ENCODE assay signal across 12 mouse cellular contexts in the genomic region with DNA sequence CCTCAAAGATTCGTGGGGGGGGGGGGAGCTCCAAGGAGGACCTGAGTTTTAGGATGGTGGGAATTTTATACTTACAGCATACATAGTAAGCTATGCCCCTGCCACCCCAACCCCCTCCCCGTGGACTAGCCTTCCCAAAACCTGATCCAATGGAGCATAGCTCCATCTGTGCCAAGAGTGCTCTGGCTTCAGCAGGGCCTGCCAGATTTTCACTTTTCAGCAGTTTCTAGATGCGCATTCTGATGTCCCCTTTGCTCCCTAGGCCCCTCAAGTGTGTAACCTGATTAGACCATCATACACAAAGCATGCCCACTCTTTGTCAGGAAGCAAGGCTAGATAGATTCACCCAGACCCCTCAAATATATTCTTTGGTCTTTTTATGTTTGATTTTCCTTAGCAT. TPM values are rescaled to one million over a fixed set of nuclear protein-coding genes. Genes with fewer than 3 reads are reported as not detected.
DNase-seq lines count a peak whose midpoint lies in the region; ATAC-seq lines count a peak whose summit lies in the region.
"Had no signal": no experiment of that assay in that cellular context is flagged by ENCODE, and none has a peak within 500 bp of the region (broad histone marks: within the 10 kb centered on the region; RNA-seq: fewer than 3 reads in every experiment).

No protein-coding gene starts in this region.

- DNase-seq in heart, embryonic 10.5 days (ENCODE audit: low spot score) = no peak
- DNase-seq in heart, adult 11 months = no peak
- DNase-seq in midbrain, embryonic 10.5 days (ENCODE audit: low spot score) = no peak
- no peak for DNase-seq in urinary bladder, postnatal 4 days (ENCODE audit: low spot score in 2 of 2)
- DNase-seq: cerebellum, adult 11 months; liver had no signal

- peaks cover 45% of the 10 kb centered on the region for H3K4me1 ChIP-seq in heart, embryonic 10.5 days
- peaks cover 40% of the 10 kb centered on the region for H3K4me1 ChIP-seq in midbrain, embryonic 10.5 days
- peaks cover 16% of the 10 kb centered on the region for H3K4me1 ChIP-seq in midbrain, embryonic 15.5 days
- H3K4me1 ChIP-seq in hindbrain, embryonic 12.5 days = peaks cover 23% of the 10 kb centered on the region
- peaks cover 35% of the 10 kb centered on the region for H3K4me1 ChIP-seq in limb, embryonic 15.5 days

- no peak for ATAC-seq in midbrain, embryonic 15.5 days (replicated peaks)
- no peak for ATAC-seq in hindbrain, embryonic 12.5 days (ENCODE audit: low FRiP score)
- no peak for ATAC-seq in limb, embryonic 15.5 days (ENCODE audit: insufficient number of reproducible peaks, low FRiP score, low TSS enrichment, low read depth)
- ATAC-seq: Patski had no signal

- no peaks in the 10 kb centered on the region for H3K36me3 ChIP-seq in heart, embryonic 10.5 days
- H3K36me3 ChIP-seq in midbrain, embryonic 10.5 days = no peaks in the 10 kb centered on the region
- H3K36me3 ChIP-seq in midbrain, embryonic 15.5 days (replicated peaks) = no peaks in the 10 kb centered on the region
- H3K36me3 ChIP-seq in hindbrain, embryonic 12.5 days = no peaks in the 10 kb centered on the region
- no peaks in the 10 kb centered on the region for H3K36me3 ChIP-seq in limb, embryonic 15.5 days

- H3K27me3 ChIP-seq in heart, embryonic 10.5 days (ENCODE audit: insufficient read depth, poor library complexity, severe bottlenecking) = peaks cover 57% of the 10 kb centered on the region
- H3K27me3 ChIP-seq in midbrain, embryonic 10.5 days (ENCODE audit: low read depth, poor library complexity, severe bottlenecking) = peaks cover 70% of the 10 kb centered on the region
- H3K27me3 ChIP-seq in midbrain, embryonic 15.5 days (replicated peaks) = peaks cover 22% of the 10 kb centered on the region
- peaks cover 57% of the 10 kb centered on the region for H3K27me3 ChIP-seq in hindbrain, embryonic 12.5 days
- H3K27me3 ChIP-seq in limb, embryonic 15.5 days = peaks cover 27% of the 10 kb centered on the region
- H3K27me3 ChIP-seq: Patski had no signal

- no peak overlapping the region for H3K27ac ChIP-seq in heart, embryonic 10.5 days
- H3K27ac ChIP-seq in midbrain, embryonic 10.5 days (replicated peaks) = peak overlapping the region; percentile 71
- H3K27ac ChIP-seq in midbrain, embryonic 15.5 days = no peak overlapping the region
- H3K27ac ChIP-seq in hindbrain, embryonic 12.5 days = peak overlapping the region; percentile 55; the same call in 1 of the 2 replicates
- peak overlapping the region; percentile 83 for H3K27ac ChIP-seq in limb, embryonic 15.5 days
- H3K27ac ChIP-seq: stomach, postnatal 0 days had no signal

- H3K9me3 ChIP-seq in heart, embryonic 10.5 days = no peaks in the 10 kb centered on the region
- H3K9me3 ChIP-seq in midbrain, embryonic 10.5 days (replicated peaks) = no peaks in the 10 kb centered on the region
- H3K9me3 ChIP-seq in midbrain, embryonic 15.5 days = no peaks in the 10 kb centered on the region
- H3K9me3 ChIP-seq in hindbrain, embryonic 12.5 days (replicated peaks) = no peaks in the 10 kb centered on the region
- H3K9me3 ChIP-seq in limb, embryonic 15.5 days = no peaks in the 10 kb centered on the region

- H3K4me2 ChIP-seq in midbrain, embryonic 15.5 days = no peak overlapping the region
- H3K4me2 ChIP-seq in hindbrain, embryonic 12.5 days (replicated peaks) = peak overlapping the region; percentile 3; the same call in 1 of the 2 replicates
- H3K4me2 ChIP-seq in limb, embryonic 15.5 days = no peak overlapping the region

- H3K9ac ChIP-seq in midbrain, embryonic 15.5 days = no peak overlapping the region
- no peak overlapping the region for H3K9ac ChIP-seq in hindbrain, embryonic 12.5 days
- H3K9ac ChIP-seq in limb, embryonic 15.5 days = no peak overlapping the region

- WGBS in heart, embryonic 10.5 days = 23% methylated on average over 3 of the region's 3 CpGs
- WGBS in midbrain, embryonic 10.5 days = 18% methylated on average over 3 of the region's 3 CpGs
- 12% methylated on average over 3 of the region's 3 CpGs for WGBS in midbrain, embryonic 15.5 days
- 23% methylated on average over 3 of the region's 3 CpGs for WGBS in hindbrain, embryonic 12.5 days
- 32% methylated on average over 3 of the region's 3 CpGs for WGBS in limb, embryonic 15.5 days

- H3K4me3 ChIP-seq in heart, embryonic 10.5 days = peak overlapping the region; percentile 35; the same call in 1 of the 2 replicates
- H3K4me3 ChIP-seq in midbrain, embryonic 10.5 days = no peak overlapping the region
- no peak overlapping the region for H3K4me3 ChIP-seq in midbrain, embryonic 15.5 days
- no peak overlapping the region for H3K4me3 ChIP-seq in hindbrain, embryonic 12.5 days
- no peak overlapping the region for H3K4me3 ChIP-seq in limb, embryonic 15.5 days

RNA-seq across cellular contexts. Expression of gene Efhd1, which starts 6.0 kb away (rescaled TPM):
- polyA plus RNA-seq in heart, embryonic 10.5 days (2016; fragmentation: Nextera tagmentation; extraction: Ambion mirVana) = 0.44 and 0.86 TPM in 2 replicates
- polyA plus RNA-seq in midbrain, embryonic 10.5 days (2016; fragmentation: Nextera tagmentation; extraction: Ambion mirVana) = 0.64 and 0.71 TPM in 2 replicates
- polyA plus RNA-seq in midbrain, embryonic 15.5 days (2015; fragmentation: Nextera tagmentation; extraction: Ambion mirVana) = 0.58 and 1.2 TPM in 2 replicates
- 0.40 TPM in 2 replicates for polyA plus RNA-seq in hindbrain, embryonic 12.5 days (2016; fragmentation: Nextera tagmentation; extraction: Ambion mirVana)
- 3.0 and 3.4 TPM in 2 replicates for polyA plus RNA-seq in limb, embryonic 15.5 days (2015; fragmentation: Nextera tagmentation; extraction: Ambion mirVana)
- polyA plus RNA-seq: heart, embryonic 14.5 days had no signal

RNA-seq across cellular contexts. Expression of gene Eif4e2, which starts 56.5 kb away (rescaled TPM):
- 153 and 174 TPM in 2 replicates for polyA plus RNA-seq in heart, embryonic 10.5 days (2016; fragmentation: Nextera tagmentation; extraction: Ambion mirVana)
- polyA plus RNA-seq in midbrain, embryonic 10.5 days (2016; fragmentation: Nextera tagmentation; extraction: Ambion mirVana) = 172 and 173 TPM in 2 replicates
- 91.7 and 95.4 TPM in 2 replicates for polyA plus RNA-seq in midbrain, embryonic 15.5 days (2015; fragmentation: Nextera tagmentation; extraction: Ambion mirVana)
- polyA plus RNA-seq in hindbrain, embryonic 12.5 days (2016; fragmentation: Nextera tagmentation; extraction: Ambion mirVana) = 148 and 150 TPM in 2 replicates
- 176 and 179 TPM in 2 replicates for polyA plus RNA-seq in limb, embryonic 15.5 days (2015; fragmentation: Nextera tagmentation; extraction: Ambion mirVana)

RNA-seq across cellular contexts. Expression of gene Gigyf2, which starts 56.6 kb away (rescaled TPM):
- 33.0 and 38.2 TPM in 2 replicates for polyA plus RNA-seq in heart, embryonic 10.5 days (2016; fragmentation: Nextera tagmentation; extraction: Ambion mirVana)
- polyA plus RNA-seq in midbrain, embryonic 10.5 days (2016; fragmentation: Nextera tagmentation; extraction: Ambion mirVana) = 49.1 and 52.4 TPM in 2 replicates
- polyA plus RNA-seq in midbrain, embryonic 15.5 days (2015; fragmentation: Nextera tagmentation; extraction: Ambion mirVana) = 65.9 and 72.9 TPM in 2 replicates
- polyA plus RNA-seq in hindbrain, embryonic 12.5 days (2016; fragmentation: Nextera tagmentation; extraction: Ambion mirVana) = 66.4 and 68.0 TPM in 2 replicates
- polyA plus RNA-seq in limb, embryonic 15.5 days (2015; fragmentation: Nextera tagmentation; extraction: Ambion mirVana) = 49.6 and 57.5 TPM in 2 replicates

Comparison
In these comparisons a context has a peak if more than half of its experiments do, and no peak if none do; other contexts are left out.
1. H3K27ac ChIP-seq: peak in midbrain, embryonic 10.5 days (single experiment), hindbrain, embryonic 12.5 days (single experiment) and limb, embryonic 15.5 days (single experiment); none in heart, embryonic 10.5 days (single experiment) and midbrain, embryonic 15.5 days (single experiment).